Mouse (Mus musculus): ENCODE results near the gene Tmem210.

Gene Tmem210

DNA sequence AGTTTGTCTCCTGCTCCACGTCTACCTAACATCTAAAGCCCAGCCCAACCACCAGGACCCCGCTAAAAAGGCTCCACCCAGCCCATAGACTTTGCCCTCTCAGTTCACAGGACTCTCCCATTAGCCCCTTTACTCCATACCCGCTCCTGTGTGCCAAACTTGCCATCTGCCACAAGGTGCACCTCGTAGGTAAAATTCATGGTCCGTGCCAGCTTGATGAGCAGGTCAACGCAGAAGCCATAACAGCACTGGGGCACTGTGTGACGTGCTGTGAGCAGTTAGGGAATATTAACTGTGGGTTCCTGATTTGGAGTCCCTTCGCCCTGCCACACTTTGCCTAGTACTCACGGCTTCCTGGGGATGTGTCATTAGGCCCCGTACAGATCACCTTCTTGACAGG, 10.1 kb downstream of the Tmem210 start:
- DNase-seq = no peak

DNA sequence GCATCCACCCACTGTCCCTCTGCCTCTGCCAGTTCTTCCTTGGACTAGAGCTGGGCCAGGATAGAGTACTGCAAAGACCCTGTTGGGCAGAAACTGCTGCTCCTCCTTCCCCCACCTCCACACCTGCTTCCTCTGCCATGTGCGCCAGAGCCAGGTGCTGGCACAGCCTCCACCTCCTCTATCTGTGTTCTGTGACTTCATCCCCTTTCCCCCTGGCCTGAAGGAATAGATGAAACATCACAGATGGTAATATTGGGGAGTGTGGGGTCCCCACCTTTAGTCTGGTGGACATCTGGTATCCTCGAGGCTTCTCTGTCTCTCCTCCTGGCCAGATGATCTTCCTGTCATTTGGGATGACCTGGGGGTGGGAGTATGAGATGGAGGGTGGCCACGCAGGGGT, 15.5 kb downstream of the Tmem210 start:
- DNase-seq = no peak

DNA sequence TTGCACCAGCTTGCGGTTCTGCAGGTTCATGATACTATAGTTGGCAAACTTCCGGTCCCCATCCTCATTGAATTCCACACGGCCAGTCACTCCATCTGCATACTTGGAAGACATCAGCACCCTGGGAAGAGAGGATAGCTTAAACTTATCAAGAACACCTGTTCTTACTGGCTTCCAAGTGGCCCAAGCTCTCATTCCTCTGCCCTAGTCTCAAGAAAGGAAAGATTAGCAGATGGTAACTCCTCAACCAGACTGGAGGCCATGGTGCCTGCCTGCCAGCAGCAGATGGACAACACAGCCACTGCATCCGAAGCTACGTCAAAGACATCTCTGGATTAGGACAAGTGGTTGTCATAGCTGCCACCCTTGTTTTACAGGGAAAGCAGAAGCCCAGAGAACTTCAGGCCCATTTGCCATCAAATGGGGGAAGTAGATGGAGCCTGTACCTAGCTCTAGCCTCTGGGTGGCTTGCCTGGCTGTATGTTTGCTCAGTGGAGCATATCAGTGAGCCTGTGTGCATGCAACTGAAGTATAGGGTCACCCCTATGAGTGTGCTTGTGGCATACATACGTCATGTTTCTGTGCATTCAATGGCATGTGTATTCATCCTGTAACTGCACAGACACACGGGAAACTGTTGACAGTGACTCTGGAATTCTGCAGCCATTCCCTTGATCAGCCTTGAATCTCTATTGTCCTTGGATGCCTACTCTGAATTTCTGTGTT, 16.1 kb downstream of the Tmem210 start:
- DNase-seq = no peak

GRCm38 (mm10) chr2:25304657-25305541, 17.0 kb downstream of the Tmem210 start:
- DNase-seq = peak; percentile 26

- no peak for DNase-seq
These were observed 17.8 kb downstream of the Tmem210 start for GRCm38 (mm10) chr2:25305587-25306359.

DNA sequence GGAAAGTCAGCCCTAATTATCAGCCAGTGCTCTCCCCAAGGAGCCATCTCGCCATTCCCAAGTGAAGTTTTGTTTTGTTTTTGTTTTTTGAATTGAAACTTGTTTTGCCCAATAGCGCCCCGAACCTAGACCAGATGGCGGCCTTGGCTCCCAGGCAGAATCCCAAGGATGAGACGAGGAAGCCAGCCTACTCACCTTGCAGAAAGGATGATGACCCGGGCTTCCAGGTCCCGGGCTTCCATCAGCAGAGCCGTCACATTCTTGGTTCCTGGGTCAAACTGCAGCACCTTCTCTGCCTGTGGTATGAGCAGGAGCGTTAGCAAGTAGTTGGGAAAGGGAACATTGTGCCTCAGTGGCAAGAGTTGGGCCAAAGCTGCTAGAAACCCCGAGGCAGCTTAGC, 22.2 kb downstream of the Tmem210 start:
- DNase-seq = no peak

- no peak for DNase-seq
These were observed 23.0 kb downstream of the Tmem210 start for GRCm38 (mm10) chr2:25310969-25311368.

GRCm38 (mm10) chr2:25311491-25311891, 23.5 kb downstream of the Tmem210 start:
- no peak for DNase-seq

GRCm38 (mm10) chr2:25318119-25318966, 30.4 kb downstream of the Tmem210 start:
- no peak for DNase-seq

DNA sequence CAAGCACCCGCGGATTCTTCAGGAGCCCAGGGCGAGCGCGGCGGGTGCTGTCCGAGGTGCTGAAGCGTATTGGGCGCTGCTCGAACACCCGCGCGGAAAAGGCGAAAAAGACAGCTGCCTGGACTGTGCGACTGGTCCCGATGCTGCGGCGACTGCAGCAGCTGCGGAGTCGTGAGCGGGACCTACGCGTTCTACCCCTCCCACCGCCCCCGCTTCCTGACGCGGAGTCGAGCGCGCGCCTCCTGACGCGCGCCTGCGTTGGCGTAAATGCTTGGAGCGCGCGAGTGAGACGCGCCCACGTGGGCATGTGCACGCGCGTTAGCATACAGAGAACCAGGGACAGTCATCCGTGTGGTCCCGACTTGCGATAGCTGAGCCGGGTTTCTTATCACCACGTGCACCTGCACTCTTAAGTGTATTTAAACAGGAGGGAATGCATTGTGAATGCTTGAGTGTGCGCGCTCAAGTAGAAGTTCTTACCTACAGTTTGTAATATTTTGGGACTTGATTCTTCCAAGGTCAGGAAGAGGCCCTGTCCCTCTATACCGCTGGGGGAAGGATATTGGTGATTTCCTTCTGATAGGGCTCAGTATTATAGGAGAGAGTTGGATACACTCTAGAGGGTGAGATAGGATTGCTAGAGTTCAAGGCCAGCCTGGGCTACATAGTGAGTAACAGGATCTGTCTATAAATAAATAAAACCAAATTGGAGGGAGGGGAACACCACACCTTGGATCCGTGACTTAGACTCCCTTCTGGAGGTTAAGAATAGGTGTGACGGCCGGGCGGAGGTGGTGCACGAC, 31.2 kb downstream of the Tmem210 start, which contains the start of gene Grin1:
Gene Grin1 (minus strand): TSS at position 217 of the 803 bp plus-strand sequence.
- peak; percentile 69 for DNase-seq

DNA sequence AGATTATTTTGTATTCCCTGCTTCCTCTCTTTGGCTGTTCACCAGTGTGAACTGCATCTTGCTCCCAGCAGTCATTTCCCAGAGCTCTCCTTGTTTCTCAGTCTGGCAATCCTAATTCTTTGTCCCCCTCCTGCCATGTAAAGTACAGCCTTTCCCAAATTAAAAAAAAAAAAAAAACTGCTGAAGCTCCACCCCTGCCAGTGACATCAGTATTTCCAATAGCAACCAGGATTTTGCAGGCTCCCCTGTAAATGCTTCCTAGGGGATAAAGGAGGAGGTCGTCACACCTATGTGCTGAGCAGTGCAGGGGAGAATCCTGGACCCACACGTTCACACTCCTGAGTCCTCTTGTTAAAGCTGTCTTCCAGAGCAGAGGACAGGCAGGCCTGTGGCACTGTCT, 32.1 kb downstream of the Tmem210 start:
- no peak for DNase-seq

GRCm38 (mm10) chr2:25326036-25326435, 38.1 kb downstream of the Tmem210 start:
- no peak for DNase-seq

DNA sequence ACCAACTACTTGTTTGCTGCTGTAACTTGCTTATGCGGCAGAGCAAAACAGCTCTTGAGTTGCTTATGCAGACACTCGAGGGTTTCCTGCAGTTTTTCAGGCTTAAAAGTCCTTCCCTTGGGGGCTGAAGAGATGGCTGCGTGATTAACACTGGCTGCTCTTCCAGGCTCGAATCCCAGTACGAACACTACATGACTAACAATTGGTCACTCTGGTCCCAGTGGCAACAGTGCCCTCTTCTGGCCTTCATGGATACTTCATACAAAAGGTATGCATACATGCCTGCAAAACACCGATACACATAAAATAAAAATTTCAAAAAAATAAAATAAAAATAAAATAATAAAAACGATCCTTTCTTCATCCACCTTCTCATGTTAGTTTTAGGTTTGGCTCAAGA, 40.5 kb downstream of the Tmem210 start:
- DNase-seq = peak; percentile 31

GRCm38 (mm10) chr2:25331470-25331869, 43.5 kb downstream of the Tmem210 start:
- DNase-seq = no peak

- DNase-seq = peak; percentile 99
These were observed 44.6 kb downstream of the Tmem210 start, which contains the start of gene Man1b1 for GRCm38 (mm10) chr2:25332286-25333160. Gene Man1b1, plus strand, starts transcription at chr2:25332338.

GRCm38 (mm10) chr2:25333569-25333968, 45.6 kb downstream of the Tmem210 start:
- no peak for DNase-seq

DNA sequence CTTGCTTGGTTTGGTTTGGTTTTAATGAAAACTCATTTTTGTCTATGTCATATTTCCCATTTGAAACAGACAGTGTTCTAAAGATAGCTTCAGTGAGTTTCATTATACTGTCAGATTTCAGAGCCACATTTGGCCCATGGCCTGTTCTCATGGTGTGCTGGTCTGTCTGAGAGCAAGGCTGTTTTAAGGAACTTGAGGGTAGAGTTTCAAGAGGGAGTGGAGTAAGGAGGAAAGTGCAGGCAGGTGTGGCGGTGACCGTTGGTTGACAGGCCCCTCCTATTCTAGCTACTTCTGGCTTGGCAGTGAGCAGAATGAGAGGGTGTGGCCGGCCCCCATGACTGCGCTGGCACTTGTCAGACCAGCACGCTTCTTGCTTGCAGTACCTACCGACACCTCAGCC, 50.4 kb downstream of the Tmem210 start:
- DNase-seq = no peak

Measured in liver (tissue).